Mouse (Mus musculus) lung, embryonic 16.5 days (tissue): ENCODE data around the gene Slc25a25. TPM values are rescaled to one million over a fixed set of nuclear protein-coding genes. Genes with fewer than 3 reads are reported as not detected.
A peak's percentile ranks its signal among the peaks of the same experiment; 100 is the strongest.

Experiments
- ATAC-seq: fragments of 200-750 bp; cut with Nextera tagmentation; 2 replicates; pipeline ENCODE4 v1.8.0; 2017; ENCODE audit warnings: low read depth, mild to moderate bottlenecking, moderate library complexity
- H3K27ac ChIP-seq: fragments of 300-500 bp; sonication (generic); 2 replicates; pipeline ENCODE4 v1.5.1; 2014; ENCODE audit warnings: mild to moderate bottlenecking, control low read depth, low read length
- H3K27me3 ChIP-seq: fragments of 300-500 bp; sonication (generic); 2 replicates; pipeline ENCODE4 v1.6.1; 2014; ENCODE audit warnings: low read depth, low read length, mixed read lengths; ENCODE audit not compliant: control insufficient read depth, insufficient read depth
- H3K36me3 ChIP-seq: fragments of 300-500 bp; sonication (generic); 2 replicates; pipeline ENCODE4 v1.6.1; 2014; ENCODE audit warnings: low read length; ENCODE audit not compliant: control insufficient read depth, insufficient read depth
- H3K4me1 ChIP-seq: fragments of 300-500 bp; sonication (generic); replicated peaks from 2 replicates; pipeline ENCODE4 v1.6.1; 2014; ENCODE audit warnings: low read length, mixed read lengths; ENCODE audit not compliant: control insufficient read depth, insufficient read depth
- H3K4me2 ChIP-seq: fragments of 300-500 bp; sonication (generic); 2 replicates; pipeline ENCODE4 v1.6.1; 2014; ENCODE audit warnings: low read depth, low read length, control low read depth
- H3K4me3 ChIP-seq: fragments of 300-500 bp; sonication (generic); 2 replicates; pipeline ENCODE4 v1.5.1; 2014; ENCODE audit warnings: mild to moderate bottlenecking, low read length, control low read depth
- H3K9ac ChIP-seq: fragments of 300-500 bp; sonication (generic); 2 replicates; pipeline ENCODE4 v1.6.1; 2014; ENCODE audit warnings: low read length, control low read depth
- H3K9me3 ChIP-seq: fragments of 300-500 bp; sonication (generic); 2 replicates; pipeline ENCODE4 v1.6.1; 2016; ENCODE audit warnings: low read length; ENCODE audit not compliant: control insufficient read depth
- WGBS: fragments of 180-500 bp; shearing (Covaris S2); extraction: QIAGEN DNeasy Blood & Tissue Kit; methylation state at CpG from one replicate; pipeline ENCODE4 v1.1.7; 2014; 5-methylcytosine and 5-hydroxymethylcytosine counted together
- polyA plus RNA-seq: library from polyadenylated mRNA; unstranded; fragments of >200 nt; fragmentation: Nextera tagmentation; extraction: Ambion mirVana; gene quantifications from 2 replicates; pipeline ENCODE4 v1.2.1, GENCODE M21; 2015

Slc25a25 gene
- polyA plus RNA-seq, 1 experiment from 2014 or later, result 17.5 TPM

DNA sequence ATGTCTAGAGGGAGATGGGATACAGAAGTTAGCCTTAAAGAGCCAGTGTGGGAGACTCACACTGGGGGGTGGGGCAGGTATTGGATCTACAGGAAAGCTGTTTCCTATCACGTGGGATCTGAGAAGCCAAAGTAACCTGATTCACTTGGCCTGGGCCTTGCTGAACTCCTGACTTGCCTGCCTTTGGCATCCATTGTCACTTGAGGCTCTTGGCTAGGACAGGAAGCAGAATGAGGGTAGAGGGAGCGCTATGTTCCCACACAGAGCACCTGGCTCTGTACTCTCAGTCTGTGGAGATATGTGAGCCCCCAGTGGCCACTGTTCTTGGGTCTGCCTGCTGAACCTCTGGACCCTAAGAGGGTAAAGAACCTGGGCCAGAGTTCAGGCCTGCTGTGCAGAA, 34.7 kb downstream of the Slc25a25 start:
- no peaks in the 10 kb centered on the region for H3K27me3 ChIP-seq
- H3K4me1 ChIP-seq, result no peaks in the 10 kb centered on the region
- peaks cover 22% of the 10 kb centered on the region for H3K36me3 ChIP-seq
- WGBS, result 78% methylated on average over 2 of the region's 2 CpGs
- no peak overlapping the region for H3K4me3 ChIP-seq
- ATAC-seq, result no peak
- no peak overlapping the region for H3K27ac ChIP-seq
- no peak overlapping the region for H3K4me2 ChIP-seq
- H3K9ac ChIP-seq, result no peak overlapping the region
- H3K9me3 ChIP-seq, result no peaks in the 10 kb centered on the region

DNA sequence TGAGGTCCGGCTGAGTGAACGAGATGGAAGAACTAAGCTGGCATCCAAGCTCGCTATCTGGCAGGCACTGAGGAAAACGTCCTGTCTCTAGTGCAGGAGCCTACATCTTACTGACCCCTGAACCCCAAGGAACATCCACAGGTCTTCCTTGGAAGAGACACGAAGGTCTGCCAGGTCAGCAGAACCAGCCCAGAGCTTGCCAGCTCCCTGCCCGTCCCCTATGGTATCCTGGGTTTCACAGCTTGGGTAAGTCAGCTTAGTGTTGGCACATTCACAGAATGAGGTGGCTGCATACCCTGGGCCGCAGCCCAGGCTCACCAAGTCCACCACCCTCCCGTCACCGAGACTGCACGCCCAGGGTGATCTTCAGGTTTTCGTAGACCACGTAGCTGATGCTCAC, 35.4 kb downstream of the Slc25a25 start:
- H3K9ac ChIP-seq, result no peak overlapping the region
- peaks cover 22% of the 10 kb centered on the region for H3K36me3 ChIP-seq
- no peak overlapping the region for H3K27ac ChIP-seq
- no peak for ATAC-seq
- 91% methylated on average over 12 of the region's 12 CpGs for WGBS
- H3K4me1 ChIP-seq, result no peaks in the 10 kb centered on the region
- no peak overlapping the region for H3K4me3 ChIP-seq
- no peaks in the 10 kb centered on the region for H3K27me3 ChIP-seq
- no peak overlapping the region for H3K4me2 ChIP-seq
- H3K9me3 ChIP-seq, result no peaks in the 10 kb centered on the region

DNA sequence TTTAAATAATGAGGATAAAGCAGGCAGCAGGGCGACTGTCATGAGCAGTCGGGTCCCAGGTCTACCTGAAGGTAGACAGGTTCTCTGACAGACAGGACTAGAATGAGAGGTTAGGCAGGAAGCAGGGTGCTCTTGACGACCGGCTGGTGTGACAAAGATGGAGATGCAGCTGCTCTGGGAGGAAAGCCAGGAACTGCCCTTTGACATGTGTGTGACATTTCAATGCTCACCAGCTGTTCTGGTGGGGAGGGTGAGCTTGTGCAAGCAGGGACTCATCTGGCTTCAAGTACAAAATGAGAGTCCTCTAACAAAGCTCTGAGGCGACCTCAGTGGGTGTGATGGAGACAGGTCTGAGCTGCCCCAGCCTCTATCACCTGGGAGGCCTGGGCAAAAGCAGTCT, 37.3 kb downstream of the Slc25a25 start:
- Histone ChIP-seq H3K4me2 (no peak overlapping the region), H3K27ac (no peak overlapping the region), H3K4me1 (no peaks in the 10 kb centered on the region), H3K27me3 (no peaks in the 10 kb centered on the region), H3K4me3 (no peak overlapping the region), H3K9me3 (no peaks in the 10 kb centered on the region), H3K9ac (no peak overlapping the region), H3K36me3 (peaks cover 21% of the 10 kb centered on the region)
- 28% methylated on average over 5 of the region's 5 CpGs for WGBS
- ATAC-seq, result peak; percentile 60

GRCm38 (mm10) chr2:32412742-32413531, 38.3 kb downstream of the Slc25a25 start:
- WGBS, result 83% methylated on average over 6 of the region's 6 CpGs
- no peak for ATAC-seq
- no peak overlapping the region for H3K4me3 ChIP-seq
- no peak overlapping the region for H3K27ac ChIP-seq
- H3K9me3 ChIP-seq, result no peaks in the 10 kb centered on the region
- H3K36me3 ChIP-seq, result peaks cover 15% of the 10 kb centered on the region
- no peak overlapping the region for H3K4me2 ChIP-seq
- H3K4me1 ChIP-seq, result peaks cover 3% of the 10 kb centered on the region; the same call in 1 of the 2 replicates
- no peaks in the 10 kb centered on the region for H3K27me3 ChIP-seq
- H3K9ac ChIP-seq, result no peak overlapping the region

GRCm38 (mm10) chr2:32411407-32411806, 39.8 kb downstream of the Slc25a25 start:
- Histone ChIP-seq H3K4me1 (peaks cover 3% of the 10 kb centered on the region; the same call in 1 of the 2 replicates), H3K4me2 (no peak overlapping the region), H3K27me3 (no peaks in the 10 kb centered on the region), H3K9ac (no peak overlapping the region), H3K4me3 (no peak overlapping the region), H3K36me3 (peaks cover 8% of the 10 kb centered on the region), H3K27ac (no peak overlapping the region), H3K9me3 (no peaks in the 10 kb centered on the region)
- ATAC-seq, result no peak
- 75% methylated on average over 7 of the region's 7 CpGs for WGBS

GRCm38 (mm10) chr2:32408429-32409424, 42.5 kb downstream of the Slc25a25 start:
- Histone ChIP-seq H3K27ac (peak overlapping the region; percentile 52), H3K4me1 (peaks cover 3% of the 10 kb centered on the region; the same call in 1 of the 2 replicates), H3K4me2 (no peak overlapping the region), H3K27me3 (no peaks in the 10 kb centered on the region), H3K9ac (peak overlapping the region; percentile 46; the same call in 1 of the 2 replicates), H3K9me3 (no peaks in the 10 kb centered on the region), H3K36me3 (no peaks in the 10 kb centered on the region; the same call in 1 of the 2 replicates), H3K4me3 (no peak overlapping the region)
- 50% methylated on average over 25 of the region's 25 CpGs for WGBS
- ATAC-seq, result peak; percentile 63

GRCm38 (mm10) chr2:32407144-32407824, 44.0 kb downstream of the Slc25a25 start:
- Histone ChIP-seq H3K27me3 (no peaks in the 10 kb centered on the region), H3K9ac (no peak overlapping the region), H3K27ac (no peak overlapping the region), H3K4me1 (peaks cover 3% of the 10 kb centered on the region; the same call in 1 of the 2 replicates), H3K9me3 (no peaks in the 10 kb centered on the region), H3K36me3 (no peaks in the 10 kb centered on the region; the same call in 1 of the 2 replicates), H3K4me2 (no peak overlapping the region), H3K4me3 (no peak overlapping the region)
- ATAC-seq, result no peak
- WGBS, result 80% methylated on average over 7 of the region's 7 CpGs

DNA sequence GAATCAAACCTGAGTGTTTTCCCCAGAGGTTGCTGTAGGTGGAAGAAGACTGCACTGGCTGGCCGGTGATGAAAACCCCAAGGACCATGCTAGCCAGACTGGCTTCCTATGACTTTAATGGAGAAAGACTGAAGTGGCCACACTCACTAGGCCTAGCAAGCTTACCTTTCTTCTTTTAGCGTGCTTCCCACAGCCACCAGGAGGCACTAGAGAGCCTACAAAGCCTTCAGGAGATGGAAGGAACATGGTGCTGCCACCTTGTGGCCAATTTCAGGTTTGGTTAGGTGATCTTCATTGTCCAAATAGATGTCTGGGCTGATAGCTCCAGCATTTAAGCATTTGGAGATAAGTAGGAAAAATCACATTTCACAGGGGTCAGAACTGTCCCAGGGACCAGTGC, 46.6 kb downstream of the Slc25a25 start:
- no peak overlapping the region for H3K9ac ChIP-seq
- peaks cover 11% of the 10 kb centered on the region; the same call in 1 of the 2 replicates for H3K36me3 ChIP-seq
- no peaks in the 10 kb centered on the region for H3K9me3 ChIP-seq
- no peak overlapping the region for H3K4me2 ChIP-seq
- ATAC-seq, result peak; percentile 29; the same call in 1 of the 2 replicates
- 18% methylated on average over 2 of the region's 2 CpGs for WGBS
- no peaks in the 10 kb centered on the region for H3K27me3 ChIP-seq
- no peak overlapping the region for H3K4me3 ChIP-seq
- H3K27ac ChIP-seq, result no peak overlapping the region
- H3K4me1 ChIP-seq, result peaks cover 3% of the 10 kb centered on the region; the same call in 1 of the 2 replicates
